Mouse (Mus musculus) bone marrow, adult 2 months (tissue): Measurements from ENCODE around the gene Olfr805. TPM values are rescaled to one million over a fixed set of nuclear protein-coding genes. Genes with fewer than 3 reads are reported as not detected.

Experiments used
- H3K27ac ChIP-seq: fragments of 200-500 bp; 2 replicates; pipeline ENCODE4 v1.5.1; 2012; ENCODE audit warnings: low read depth, mild to moderate bottlenecking, control low read depth, inconsistent platforms, low read length; ENCODE audit not compliant: control insufficient read depth, poor library complexity, insufficient read depth
- H3K4me1 ChIP-seq: fragments of 200-500 bp; 2 replicates; pipeline ENCODE4 v1.6.1; 2011; ENCODE audit warnings: low read length; ENCODE audit not compliant: control insufficient read depth, insufficient read depth
- H3K4me3 ChIP-seq: fragments of 200-500 bp; replicated peaks from 2 replicates; pipeline ENCODE3; 2011; ENCODE audit warnings: mild to moderate bottlenecking, low read depth, low read length, control low read depth; ENCODE audit not compliant: control insufficient read depth
- CTCF ChIP-seq: fragments of 200-500 bp; IDR thresholded peaks from 2 replicates; pipeline ENCODE4 v1.5.1; 2011; ENCODE audit warnings: low read length, control low read depth; ENCODE audit not compliant: control insufficient read depth, insufficient read depth
- POLR2A ChIP-seq: fragments of 200-500 bp; IDR thresholded peaks from 2 replicates; pipeline ENCODE4 v1.6.1; 2011; ENCODE audit warnings: low read depth, mild to moderate bottlenecking, control low read depth, low read length, borderline replicate concordance; ENCODE audit not compliant: control insufficient read depth
- WGBS: fragments of 180-500 bp; shearing (Covaris S2); methylation state at CpG from one replicate; pipeline ENCODE4 v1.1.7; 2018; 5-methylcytosine and 5-hydroxymethylcytosine counted together
- polyA plus RNA-seq: library from polyadenylated mRNA; stranded (reverse); fragments of >200 nt; gene quantifications from 2 replicates; pipeline ENCODE4 v1.2.4, GENCODE M21; 2011; ENCODE audit warnings: low replicate concordance; ENCODE audit not compliant: missing spikeins, insufficient read depth, insufficient read length

The Olfr805 gene
- 0.61 TPM in 1 of 2 replicates, not detected in the other for polyA plus RNA-seq

GRCm38 (mm10) chr10:129729275-129729674 is at the start of gene Olfr805:
Gene Olfr805, minus strand, starts transcription at chr10:129729375.
- Histone ChIP-seq H3K4me1 (no peaks in the 10 kb centered on the region), H3K4me3 (no peak within 1 kb of the TSS), H3K27ac (no peak within 1 kb of the TSS)
- WGBS: 87% methylated on average over 2 of the region's 2 CpGs
- TF ChIP-seq CTCF: no peak
- no peak for TF ChIP-seq POLR2A

- H3K27ac ChIP-seq: no peak overlapping the region
- H3K4me3 ChIP-seq: no peak overlapping the region
- no peaks in the 10 kb centered on the region for H3K4me1 ChIP-seq
- TF ChIP-seq POLR2A (no peak), CTCF (no peak)
These were observed 48.9 kb upstream of the Olfr805 start for GRCm38 (mm10) chr10:129778123-129778522.

- Histone ChIP-seq H3K4me1 (no peaks in the 10 kb centered on the region), H3K4me3 (no peak within 1 kb of the TSS), H3K27ac (no peak within 1 kb of the TSS)
- TF ChIP-seq CTCF (no peak), POLR2A (no peak)
These were observed 45.2 kb upstream of the Olfr805 start, which contains the start of gene Olfr809 for GRCm38 (mm10) chr10:129774338-129774737. Gene Olfr809, plus strand, starts transcription at chr10:129774638.

- H3K4me1 ChIP-seq: no peaks in the 10 kb centered on the region
- H3K4me3 ChIP-seq: no peak within 1 kb of the TSS
- no peak within 1 kb of the TSS for H3K27ac ChIP-seq
- TF ChIP-seq CTCF (no peak), POLR2A (no peak)
- WGBS: 72% methylated on average over 1 of the region's 1 CpGs
These were observed 36.0 kb upstream of the Olfr805 start, which contains the start of gene Olfr808 for GRCm38 (mm10) chr10:129765182-129765581. Gene Olfr808, plus strand, starts transcription at chr10:129765482.

- no peak for TF ChIP-seq POLR2A
These were observed 28.5 kb upstream of the Olfr805 start, which contains the start of gene Olfr807 for GRCm38 (mm10) chr10:129757693-129758092. Gene Olfr807, minus strand, starts transcription at chr10:129757793.

GRCm38 (mm10) chr10:129741821-129742220 is 12.6 kb upstream of the Olfr805 start, which contains the start of gene Olfr806:
Gene Olfr806, minus strand, starts transcription at chr10:129741921.
- TF ChIP-seq POLR2A: no peak
- TF ChIP-seq CTCF: no peak
- H3K4me1 ChIP-seq: no peaks in the 10 kb centered on the region
- H3K27ac ChIP-seq: no peak within 1 kb of the TSS
- no peak within 1 kb of the TSS for H3K4me3 ChIP-seq

More at GRCm38 (mm10) chr10:129757693-129758092, 28.5 kb upstream of the Olfr805 start, which contains the start of gene Olfr807:
- Histone ChIP-seq H3K27ac (no peak within 1 kb of the TSS), H3K4me1 (no peaks in the 10 kb centered on the region), H3K4me3 (no peak within 1 kb of the TSS)
- 80% methylated on average over 1 of the region's 1 CpGs for WGBS

- TF ChIP-seq POLR2A: no peak
- TF ChIP-seq CTCF: no peak
- H3K4me3 ChIP-seq: no peak within 1 kb of the TSS
- H3K27ac ChIP-seq: no peak within 1 kb of the TSS
- H3K4me1 ChIP-seq: no peaks in the 10 kb centered on the region
These were observed 26.3 kb downstream of the Olfr805 start, which contains the start of gene Olfr804 for GRCm38 (mm10) chr10:129702910-129703309. Gene Olfr804, plus strand, starts transcription at chr10:129703210.

GRCm38 (mm10) chr10:129694186-129694585 is 35.0 kb downstream of the Olfr805 start, which contains the start of gene Olfr803:
Gene Olfr803, minus strand, starts transcription at chr10:129694286.
- Histone ChIP-seq H3K4me3 (no peak within 1 kb of the TSS), H3K4me1 (no peaks in the 10 kb centered on the region), H3K27ac (no peak within 1 kb of the TSS)
- WGBS: 58% methylated on average over 2 of the region's 2 CpGs
- TF ChIP-seq POLR2A (no peak), CTCF (no peak)

GRCm38 (mm10) chr10:129688069-129688468 is 41.1 kb downstream of the Olfr805 start, which contains the start of gene Olfr802:
Gene Olfr802, minus strand, starts transcription at chr10:129688169.
- no peak within 1 kb of the TSS for H3K4me3 ChIP-seq
- H3K27ac ChIP-seq: no peak within 1 kb of the TSS
- TF ChIP-seq POLR2A (no peak), CTCF (no peak)
- no peaks in the 10 kb centered on the region for H3K4me1 ChIP-seq
- WGBS: 65% methylated on average over 1 of the region's 1 CpGs
